Mouse (Mus musculus): Measurements from ENCODE around the gene Pknox1.
"Not testable (repeated sequence)": the region's sequence is repeated elsewhere in the genome, so short reads cannot be mapped to it uniquely, and the experiment has no call there.

Pknox1 gene

DNA sequence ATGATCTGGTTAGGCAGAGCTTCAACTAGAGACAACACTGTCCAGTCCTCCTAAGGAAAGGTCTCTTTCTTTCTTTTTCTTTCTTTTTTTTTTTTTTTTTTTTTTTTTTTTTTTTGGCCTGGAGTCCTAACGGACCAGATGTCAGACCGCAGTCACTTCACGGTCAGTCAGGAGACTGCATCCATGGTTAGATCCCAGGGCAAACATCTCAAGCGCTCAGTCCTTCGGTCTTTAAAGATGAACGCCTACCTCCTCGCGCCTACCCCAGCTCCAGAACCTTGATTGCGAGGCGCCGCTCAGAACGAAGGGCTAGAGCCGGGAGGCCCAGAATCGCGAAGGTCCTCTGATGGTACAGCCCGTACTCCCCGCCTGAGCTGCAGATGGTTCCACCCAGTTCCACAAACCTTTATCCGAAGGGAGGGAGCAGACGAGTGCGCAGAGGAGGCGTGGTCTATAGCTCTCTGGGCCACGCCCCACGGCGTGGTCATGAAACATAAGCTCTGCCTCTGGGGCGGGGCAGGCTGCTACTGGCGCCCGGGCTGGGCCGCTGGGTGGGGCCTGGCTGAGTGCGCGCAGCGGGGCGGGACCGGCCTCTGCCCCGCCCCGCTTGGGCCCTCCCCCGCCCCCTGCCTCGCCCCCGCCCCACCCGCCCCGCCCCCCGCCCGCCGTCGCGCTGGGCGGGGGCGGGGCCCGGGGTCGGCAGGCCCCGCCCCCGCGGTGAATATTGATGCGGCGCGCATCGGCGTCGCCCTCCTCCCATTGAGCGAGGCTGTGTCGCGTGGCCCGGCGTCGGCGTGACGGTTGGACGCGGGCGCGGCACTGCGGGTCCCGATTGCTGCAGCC lies at the start of gene Pknox1:
Gene Pknox1 (plus strand): TSS at position 720 of the 843 bp plus-strand sequence.
- peak; percentile 99 to 100 for DNase-seq (ENCODE audit: low spot score in 2 of 2)

DNA sequence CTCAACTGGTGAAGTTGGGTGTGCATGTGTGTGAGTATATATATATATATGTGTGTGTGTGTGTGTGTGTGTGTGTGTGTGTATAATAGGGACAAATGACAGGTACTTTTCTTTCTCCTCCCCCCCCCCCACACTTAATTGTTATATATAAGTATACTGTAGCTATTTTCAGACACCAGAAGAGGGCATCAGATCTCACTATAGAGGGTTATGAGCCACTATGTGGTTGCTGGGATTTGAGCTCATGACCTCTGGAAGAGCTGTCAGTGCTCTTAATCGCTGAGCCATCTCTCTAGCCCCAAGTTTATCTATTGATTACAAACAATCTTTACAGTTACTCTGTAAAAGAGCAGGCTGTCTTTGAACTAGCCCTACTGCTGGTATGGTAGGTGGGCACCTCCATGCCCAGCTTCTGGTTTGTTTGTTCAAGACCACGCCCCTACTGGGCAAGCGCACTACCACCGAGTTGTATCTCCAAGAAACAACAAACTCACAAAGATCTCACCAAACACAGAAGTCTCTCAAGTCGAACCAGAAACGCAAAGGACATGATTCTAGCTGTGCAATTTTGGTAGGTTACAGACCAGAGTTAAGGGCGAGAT lies 45.1 kb upstream of the Pknox1 start:
- DNase-seq (ENCODE audit: low spot score in 2 of 2) = no peak

DNA sequence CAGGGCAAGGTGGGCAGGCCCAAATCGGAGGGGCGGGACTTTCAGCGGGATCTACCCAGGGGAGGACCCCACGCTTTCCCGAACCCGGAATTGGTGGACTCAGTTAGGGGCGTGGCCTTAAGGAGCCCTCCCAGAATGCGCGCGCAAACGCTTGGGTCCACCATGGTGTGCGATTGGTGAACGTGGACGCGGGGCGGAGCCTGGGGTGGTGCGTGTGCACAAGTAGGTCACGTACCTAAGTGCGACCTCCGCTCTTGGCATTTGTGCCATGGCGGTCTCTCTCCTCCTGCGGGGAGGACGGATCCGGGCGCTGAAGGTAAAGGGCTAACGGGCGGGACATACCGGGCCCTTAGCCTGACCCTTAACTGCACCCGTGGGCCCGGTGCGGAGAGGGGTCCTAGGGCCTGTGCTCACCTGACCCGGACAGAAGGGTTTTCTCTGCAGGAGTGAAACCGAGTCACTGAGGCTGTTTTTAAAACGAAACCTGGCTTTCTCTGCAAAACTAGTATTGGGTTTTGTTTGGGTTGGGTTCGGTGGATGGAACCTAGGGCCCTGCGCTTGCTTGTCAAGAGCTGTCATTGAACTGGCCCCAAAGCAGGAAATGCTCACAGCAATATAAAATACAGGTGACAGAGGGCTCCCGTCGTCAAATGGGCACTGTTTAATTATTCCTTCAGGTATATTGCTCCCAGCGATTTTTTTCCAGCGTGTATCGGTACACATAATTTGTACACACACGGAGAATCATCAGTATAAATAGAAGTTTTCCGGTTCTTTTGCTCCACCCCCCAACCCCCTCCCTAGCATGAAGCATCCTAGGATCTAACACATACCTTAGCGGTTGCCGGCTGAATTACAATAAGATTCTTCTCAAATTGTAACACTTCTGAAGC lies 44.3 kb upstream of the Pknox1 start, which contains the start of the genes Wdr4 and Ndufv3:
Gene Wdr4 (minus strand): TSS at position 35 of the 893 bp plus-strand sequence.
Gene Ndufv3 (plus strand): TSS at position 170 of the 893 bp plus-strand sequence.
- peak; percentile 99 to 100 for DNase-seq (ENCODE audit: low spot score in 2 of 2)

DNA sequence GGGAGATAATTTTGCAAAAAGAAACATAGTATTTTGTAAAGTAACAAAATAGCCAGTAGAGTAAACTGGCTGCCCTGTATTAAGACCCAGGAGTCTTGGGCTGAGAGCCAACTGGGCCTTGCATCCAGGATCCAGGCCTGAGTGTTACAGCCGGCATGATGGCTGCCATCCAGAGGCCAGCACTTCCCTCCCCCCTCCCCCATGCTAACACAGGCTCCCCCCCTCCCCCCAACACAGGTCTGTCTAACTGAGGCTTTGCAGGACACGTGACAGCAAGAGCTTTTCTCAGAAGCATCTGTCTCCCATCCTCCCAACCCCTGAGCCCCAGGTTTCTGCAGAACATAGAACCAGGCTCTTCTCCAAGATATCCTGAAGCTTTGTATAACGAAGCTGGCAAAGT lies 43.6 kb upstream of the Pknox1 start:
- no peak for DNase-seq (ENCODE audit: low spot score in 2 of 2)

DNA sequence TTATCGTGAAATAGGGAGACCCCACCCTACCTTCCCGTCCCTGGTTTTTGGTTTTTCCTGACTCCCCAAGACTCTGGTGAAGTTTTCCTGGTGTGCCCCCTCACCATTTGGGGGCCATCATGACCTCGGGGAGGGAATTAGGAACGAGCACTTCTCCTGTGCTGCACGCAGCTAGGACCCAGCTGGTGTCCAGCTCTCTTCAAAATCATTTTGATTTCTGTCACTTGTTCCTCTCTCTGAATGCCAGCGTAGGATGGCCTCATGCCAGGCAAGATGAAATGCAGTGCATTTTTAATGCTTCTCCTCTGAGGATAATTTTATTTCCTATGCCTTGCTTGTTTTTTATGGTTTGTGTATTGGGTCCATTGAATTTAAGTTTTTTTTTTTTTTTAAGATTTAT lies 42.6 kb upstream of the Pknox1 start:
- DNase-seq (ENCODE audit: low spot score in 2 of 2) = no peak

DNA sequence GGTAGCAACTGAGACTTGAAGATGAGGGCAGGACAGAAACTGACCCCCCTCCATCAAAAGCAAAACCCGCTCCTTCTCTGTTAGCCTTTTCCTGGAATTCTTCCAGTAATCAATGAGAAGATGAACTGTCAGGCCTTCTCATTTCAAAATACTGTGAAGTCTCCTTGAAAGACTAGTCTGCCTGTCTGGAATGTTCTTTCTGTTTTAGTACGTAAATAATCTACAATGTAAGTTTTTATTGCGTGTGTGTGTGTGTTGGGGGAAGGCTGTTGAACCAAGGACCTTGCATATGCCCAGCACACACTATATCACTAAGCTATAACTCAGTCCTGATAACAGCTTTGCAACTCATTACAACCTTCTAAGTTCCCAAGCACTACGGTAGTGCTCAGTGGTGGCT lies 39.4 kb upstream of the Pknox1 start:
- no peak for DNase-seq (ENCODE audit: low spot score in 2 of 2)

DNA sequence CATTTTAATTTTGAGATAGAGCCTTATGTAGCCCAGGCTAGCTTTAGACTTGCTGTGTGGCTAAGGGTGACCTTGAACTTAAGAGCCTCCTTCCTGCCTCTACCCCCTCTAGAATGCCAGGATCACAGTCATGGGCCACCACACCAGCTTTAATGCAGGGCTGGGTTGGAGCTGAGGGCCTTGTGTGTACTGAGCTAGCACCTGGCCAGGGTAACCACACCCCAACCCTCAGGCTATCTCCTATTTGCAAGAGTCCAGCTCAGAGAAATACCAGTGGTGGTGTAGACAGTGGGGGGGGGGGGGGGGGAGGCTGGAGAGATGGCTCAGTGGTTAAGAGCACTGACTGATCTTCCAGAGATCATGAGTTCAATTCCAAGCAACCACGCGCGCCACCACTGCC lies 38.7 kb upstream of the Pknox1 start:
- no peak for DNase-seq (ENCODE audit: low spot score in 2 of 2)

DNA sequence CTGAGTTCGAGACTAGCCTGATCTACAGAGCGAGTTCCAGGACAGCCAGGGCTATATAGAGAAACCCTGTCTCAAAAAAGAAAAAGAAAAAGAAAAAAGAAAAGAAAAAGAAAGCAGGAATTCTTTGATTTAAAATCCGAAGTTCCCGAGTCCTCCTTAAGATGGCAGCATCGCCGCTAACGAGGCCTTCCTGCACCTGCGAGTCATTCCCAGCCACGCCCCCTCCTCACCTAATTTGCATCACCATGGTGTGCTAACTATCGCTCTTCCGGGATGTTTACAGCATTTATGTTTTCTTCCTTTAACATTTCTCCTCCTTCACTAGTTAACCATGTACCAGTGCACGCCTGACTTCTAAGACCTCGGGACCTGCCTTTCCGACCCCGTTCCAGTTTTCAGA lies 35.2 kb upstream of the Pknox1 start:
- no peak for DNase-seq (ENCODE audit: low spot score in 2 of 2)

DNA sequence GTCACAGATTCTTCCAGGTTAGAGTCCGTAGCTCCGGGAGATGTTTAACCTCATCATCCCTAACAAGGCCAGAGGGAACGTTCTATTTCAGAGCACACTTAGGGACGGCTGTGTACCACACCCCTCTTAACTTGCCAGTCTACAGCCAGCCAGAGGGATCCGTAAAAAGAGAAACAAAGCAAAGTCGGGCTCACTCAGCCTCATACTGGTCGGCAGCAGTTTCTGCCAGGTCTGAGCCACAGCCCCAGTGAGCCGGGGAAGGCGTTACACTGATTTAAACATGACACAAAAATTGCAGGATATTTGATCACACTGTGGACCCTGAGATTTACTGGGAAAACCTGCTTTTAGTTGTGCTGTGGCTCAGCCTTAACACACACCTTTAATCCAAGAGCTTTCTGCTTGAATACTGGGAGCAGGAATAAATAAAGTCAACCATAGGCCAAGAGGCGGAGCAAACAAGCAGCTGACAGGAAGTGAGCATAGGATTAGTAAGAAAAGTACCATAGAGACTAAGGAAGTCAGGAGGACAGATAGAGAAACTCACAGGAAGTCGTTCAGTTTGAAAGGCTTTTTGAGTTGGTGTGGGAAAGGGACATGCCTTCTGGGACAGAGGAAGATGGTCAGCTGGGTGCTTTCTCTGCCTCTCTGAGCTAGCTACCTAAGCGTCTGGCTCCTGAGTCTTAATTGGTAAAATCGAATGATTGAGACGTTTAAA lies 32.9 kb upstream of the Pknox1 start:
- no peak for DNase-seq (ENCODE audit: low spot score in 2 of 2)

DNA sequence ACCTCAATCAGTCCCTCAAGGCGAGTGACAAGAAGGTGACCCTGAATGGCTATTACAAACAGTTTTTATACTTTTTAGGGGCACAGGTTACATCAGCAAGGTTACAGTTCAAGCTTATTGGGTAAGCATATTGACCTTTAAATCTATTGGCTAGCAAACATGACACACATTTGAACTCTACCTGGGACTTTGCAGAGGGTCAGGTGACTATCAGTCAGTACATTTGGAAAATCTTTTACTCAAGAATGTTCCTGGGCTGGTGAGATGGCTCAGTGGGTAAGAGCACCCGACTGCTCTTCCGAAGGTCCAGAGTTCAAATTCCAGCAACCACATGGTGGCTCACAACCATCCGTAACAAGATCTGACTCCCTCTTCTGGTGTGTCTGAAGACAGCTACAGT lies 32.2 kb upstream of the Pknox1 start:
- DNase-seq (ENCODE audit: low spot score in 2 of 2) = not testable (repeated sequence)

DNA sequence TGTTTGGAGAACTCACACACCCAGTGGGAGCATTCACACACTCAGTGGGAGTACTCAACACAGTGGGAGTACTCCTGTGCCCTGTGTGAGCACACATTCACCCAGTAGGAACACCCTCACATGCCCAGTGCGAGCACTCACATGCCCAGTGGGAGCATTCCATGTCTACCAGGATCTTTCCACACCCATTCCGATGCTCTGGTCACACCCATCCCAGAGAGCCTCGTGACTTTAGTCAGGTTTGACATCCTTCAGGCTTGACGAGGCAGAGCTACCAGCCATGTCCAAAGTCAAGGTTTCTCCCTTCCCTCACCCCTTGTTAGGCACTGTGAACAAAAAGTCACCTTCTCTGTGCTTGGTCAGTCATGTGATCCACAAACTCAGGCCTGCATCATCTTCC lies 29.2 kb upstream of the Pknox1 start:
- DNase-seq (ENCODE audit: low spot score in 2 of 2) = no peak

DNA sequence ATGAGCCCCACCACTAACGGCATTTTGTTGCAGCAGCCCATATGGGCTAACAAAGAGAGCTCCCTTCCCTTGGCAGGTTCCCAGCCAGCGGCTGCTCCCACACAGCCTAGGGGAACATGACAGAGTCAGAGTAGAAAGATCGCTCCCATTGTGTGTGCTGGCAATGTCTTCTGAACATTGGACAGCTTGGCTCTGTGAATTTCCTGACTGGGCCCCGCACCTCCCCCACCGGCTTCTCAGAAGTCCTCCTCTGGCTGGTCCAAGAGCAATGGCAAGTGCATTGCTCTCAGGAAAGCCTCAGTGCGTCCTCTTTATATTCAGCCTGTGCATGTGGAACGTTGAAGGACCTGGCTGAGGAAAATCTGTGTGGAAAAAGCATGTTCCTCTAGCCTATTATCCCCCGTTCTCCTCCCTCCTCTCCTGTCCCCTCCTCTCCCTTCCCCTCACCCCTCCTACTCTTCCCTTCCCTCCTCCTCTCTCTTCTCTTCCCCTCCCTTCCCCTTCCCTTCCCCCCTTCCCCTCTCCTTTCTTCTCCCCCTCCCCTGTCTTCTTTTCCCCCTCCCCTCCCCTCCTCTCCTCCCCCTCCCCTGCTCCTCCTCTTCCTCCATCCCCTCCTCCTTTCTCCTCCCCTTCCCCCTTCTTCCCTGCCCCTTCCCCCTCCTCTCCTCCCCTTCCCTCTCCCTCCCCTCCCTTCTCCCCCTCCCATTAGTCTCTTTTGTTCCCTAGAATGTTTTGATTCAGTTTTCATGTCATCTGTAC lies 28.5 kb upstream of the Pknox1 start:
- DNase-seq (ENCODE audit: low spot score in 2 of 2) = no peak

DNA sequence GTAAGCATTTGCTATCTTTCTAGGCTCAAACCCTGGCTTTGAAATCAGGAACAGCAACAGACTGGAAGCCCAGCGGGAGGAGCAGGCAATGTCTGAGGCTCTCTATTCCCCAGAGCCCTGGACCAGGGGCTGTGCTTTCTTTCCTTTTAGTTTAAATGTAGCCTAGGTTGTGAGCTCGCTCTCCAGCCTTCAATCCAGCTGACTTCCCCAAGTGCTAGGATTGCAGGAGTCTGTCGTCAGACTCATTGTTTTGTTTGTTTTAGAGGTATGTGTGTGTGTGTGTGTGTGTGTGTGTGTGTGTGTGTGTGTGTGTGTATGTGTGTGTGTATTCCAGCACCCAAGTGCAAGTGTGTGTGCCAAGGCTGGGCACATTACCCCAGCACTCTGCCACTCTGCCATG lies 24.4 kb upstream of the Pknox1 start:
- DNase-seq (ENCODE audit: low spot score in 2 of 2) = no peak

DNA sequence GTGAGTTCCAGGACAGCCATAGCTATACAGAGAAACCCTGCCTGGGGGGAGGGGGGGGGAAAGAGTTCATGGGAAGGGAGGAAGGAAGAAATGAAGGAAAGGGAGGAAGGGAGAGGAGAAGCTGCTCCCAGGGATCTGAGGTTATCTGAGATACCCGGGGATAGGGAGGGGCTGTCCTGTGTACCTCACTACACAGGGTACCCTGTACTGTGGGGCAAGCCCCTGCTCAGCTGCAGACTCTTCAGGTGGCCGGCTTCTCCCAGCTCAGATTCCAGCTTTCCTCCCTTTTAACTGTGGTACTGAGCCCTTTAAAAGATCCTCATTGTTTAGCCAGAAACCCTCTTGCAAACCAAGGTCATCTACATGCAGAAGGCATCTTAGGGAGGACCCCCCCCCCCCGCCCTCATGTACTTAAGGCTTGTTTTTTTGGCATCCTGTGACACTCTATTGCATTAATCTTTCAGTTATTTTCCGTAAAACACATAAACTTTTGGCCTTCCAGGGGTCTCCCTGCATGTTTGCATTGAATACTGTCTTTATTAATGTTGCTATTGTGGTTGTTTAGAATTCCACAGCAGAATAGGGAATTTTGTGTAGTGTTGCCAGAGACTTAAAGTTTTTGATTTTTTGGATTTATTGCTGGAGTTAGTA lies 23.6 kb upstream of the Pknox1 start:
- DNase-seq (ENCODE audit: low spot score in 2 of 2) = no peak

DNA sequence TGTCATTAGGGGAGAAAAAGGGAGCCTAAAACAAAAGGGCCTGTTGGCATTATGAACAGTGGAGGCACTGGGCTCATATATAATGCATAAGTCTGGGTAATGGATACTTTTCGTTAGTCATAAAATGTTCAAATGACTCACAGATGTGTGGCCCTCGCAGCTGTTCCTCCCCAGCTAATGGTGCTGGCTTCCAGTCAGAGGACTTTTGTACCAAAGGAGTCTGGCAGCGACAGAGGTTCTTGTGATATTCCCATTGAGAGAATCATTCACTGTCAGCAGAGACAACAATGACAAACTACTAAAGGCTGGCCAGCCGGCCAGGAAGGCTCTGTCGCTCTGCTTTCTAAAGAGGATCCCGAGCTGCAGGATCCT lies 23.1 kb upstream of the Pknox1 start:
- DNase-seq (ENCODE audit: low spot score in 2 of 2) = no peak

DNA sequence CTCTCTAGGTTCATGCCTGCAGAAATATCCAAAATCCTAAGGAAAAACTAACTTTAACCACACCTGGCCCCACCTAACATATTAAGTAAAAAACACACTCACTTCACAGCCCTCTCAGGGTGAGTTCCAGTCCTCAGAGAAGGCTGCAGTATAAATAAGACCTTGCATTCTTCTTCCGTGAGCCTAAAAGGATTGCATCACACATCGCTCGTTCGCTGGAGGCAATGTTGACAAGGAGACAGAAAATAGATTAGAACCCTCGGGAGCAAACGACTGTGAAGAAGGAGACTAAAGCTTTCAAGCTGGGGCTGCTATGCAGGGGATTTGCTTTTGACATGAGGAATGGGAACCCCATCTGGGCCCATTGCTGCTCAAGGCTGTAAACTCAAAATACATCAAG lies 21.0 kb upstream of the Pknox1 start:
- DNase-seq (ENCODE audit: low spot score in 2 of 2) = no peak

DNA sequence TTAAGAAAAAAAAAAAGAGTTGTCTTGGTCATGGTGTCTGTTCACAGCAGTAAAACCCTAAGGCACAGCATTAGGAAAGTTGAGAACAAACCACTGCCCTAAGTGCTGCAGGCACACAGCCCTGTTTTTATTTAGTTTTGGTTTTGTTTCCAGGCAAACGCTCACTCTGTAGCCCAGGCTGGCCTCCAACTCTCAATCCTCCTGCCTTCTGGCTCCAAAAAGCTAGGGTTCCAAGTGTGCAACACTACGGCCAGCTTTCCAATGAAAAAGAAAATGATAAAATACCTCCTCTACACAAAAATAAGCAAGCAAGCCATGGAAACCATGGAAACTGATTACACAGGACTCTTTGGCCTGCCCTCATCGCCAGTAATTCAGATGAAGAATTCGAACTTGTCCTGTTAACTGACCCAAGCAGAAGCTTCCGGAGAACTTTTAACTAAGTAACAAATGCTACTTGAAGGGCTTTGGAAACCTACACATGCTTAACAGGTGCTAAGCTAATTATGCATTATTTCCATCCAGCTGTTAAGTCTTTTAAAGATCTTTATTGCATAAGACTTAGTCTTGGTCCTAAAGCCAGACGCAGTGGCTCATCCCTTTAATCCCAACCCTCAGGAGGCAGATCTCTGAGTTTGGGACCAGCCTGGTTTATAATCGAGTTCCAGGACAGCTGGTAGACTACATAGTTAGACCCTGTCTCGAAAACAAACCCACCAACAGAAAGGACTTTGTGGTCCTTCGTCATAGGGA lies 17.9 kb upstream of the Pknox1 start:
- DNase-seq (ENCODE audit: low spot score in 2 of 2) = no peak

DNA sequence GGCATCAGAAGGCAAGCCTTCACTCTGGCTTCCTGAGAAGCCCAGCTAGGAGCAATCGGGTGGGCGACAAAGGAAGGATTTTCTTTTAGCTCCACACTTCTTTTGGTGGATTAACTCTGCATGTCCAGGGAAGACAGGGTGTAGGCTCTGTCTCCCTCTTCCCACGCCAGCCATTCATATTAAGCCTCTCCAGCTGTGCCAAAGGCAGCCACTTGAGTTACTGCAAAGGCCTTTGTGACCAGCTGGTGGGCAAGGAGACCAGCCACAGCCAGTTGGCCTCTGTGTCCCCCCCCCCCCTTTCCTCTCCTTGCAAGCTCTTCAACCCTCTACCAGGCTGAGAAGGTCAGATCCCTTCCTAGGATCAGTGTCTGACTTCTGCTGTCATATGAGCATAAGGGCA lies 16.6 kb upstream of the Pknox1 start:
- no peak for DNase-seq (ENCODE audit: low spot score in 2 of 2)

DNA sequence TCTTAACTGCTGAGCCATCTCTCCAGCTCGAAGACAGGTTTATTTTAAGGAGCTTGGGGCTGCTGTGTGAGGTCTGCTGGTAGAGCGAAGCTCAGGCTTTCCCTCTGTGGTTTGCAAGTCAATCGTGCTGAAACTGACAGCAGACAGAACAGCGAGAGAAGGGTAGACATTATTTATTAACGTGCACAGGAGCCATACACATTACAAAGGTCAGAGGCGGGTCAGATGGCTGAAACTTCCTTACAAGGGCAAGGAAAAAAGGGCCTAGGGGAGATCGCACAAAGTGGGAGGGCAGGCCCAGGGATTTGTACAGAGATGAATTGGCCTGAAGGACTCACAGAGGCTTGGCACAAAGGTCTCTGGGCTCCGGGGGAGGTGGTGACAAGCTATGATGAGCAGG lies 15.1 kb upstream of the Pknox1 start:
- no peak for DNase-seq (ENCODE audit: low spot score in 2 of 2)

DNA sequence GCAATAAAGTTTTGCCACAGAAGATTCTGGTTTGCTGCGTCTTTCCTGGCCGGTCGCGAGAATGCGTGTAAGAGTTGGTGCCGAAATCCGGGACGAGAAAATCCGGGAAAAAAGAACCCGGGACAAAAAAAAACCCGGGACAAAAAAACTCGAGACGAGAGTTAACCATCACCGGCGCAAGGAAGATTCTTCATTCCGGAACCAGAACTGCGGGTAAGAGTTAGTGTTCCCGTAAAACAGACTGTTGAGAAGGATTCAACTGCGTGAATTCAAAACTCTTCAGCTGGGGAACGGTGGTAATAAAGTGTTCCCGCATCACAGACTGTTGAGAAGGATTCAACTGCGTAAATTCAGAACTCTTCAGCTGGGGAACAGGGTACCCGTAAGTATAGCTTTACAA lies 11.9 kb upstream of the Pknox1 start:
- DNase-seq (ENCODE audit: low spot score in 2 of 2) = not testable (repeated sequence)
